Mouse (Mus musculus) B cell, adult (primary cell): Measurements from ENCODE around the gene Zp2. TPM values are rescaled to one million over a fixed set of nuclear protein-coding genes. Genes with fewer than 3 reads are reported as not detected.

Experiments used
- total RNA-seq: library from RNA; stranded (reverse); gene quantifications from 4 replicates; pipeline ENCODE4 v1.2.4, GENCODE M21; 2023; ENCODE audit not compliant: inconsistent age

Zp2 gene
- total RNA-seq: not detected in 4 replicates

DNA sequence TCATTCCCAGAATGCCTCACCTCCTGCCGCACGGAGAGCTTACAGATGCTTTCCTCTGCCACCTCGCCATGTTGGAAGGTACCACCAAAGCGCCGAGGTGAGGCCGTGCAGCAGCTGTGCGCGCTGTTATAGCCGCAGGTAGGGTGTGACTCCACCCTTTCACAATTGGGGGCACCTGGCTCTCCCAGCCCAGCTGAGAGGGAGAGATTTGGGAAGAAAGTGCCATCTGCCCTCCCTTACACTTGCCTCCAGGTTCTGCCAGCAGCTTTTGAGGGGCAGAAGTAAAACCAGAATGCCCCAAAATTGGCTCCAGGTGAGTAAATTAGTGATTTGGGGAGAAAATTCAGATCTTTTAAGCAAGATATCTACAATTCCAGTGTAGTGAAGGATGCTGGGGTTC lies at the start of gene Zp2:
Zp2 (minus strand) TSS at position 101 of the 400 bp plus-strand sequence.

DNA sequence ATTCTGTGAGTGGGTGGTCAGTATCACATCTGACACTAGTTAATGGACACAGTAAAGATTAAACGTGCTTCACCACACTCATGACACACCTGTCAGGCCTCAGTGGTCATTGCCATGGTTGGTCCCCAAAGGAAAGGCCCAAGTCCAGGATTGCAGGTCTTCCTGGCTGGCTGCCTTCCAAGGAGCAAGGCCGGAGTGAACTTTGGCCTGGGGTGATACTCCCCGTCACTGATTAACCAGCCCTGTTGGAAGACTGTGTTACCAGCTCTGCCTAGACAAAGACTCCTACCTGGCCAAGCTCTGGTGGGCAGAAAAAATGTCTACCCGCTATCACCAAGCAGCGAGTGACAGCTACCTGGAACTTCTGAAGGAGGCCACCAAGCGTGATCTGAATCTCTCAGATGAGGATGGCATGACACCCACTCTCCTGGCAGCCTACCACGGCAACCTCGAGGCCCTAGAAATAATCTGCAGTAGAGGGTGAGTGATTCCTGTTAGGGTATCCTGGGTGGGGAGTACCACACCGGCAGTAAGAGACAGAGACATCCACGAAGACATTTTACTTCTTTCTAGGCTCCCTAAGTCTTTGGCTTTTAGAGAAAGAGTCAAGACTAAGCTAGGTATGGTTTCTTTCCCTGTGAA lies 28.6 kb upstream of the Zp2 start, which contains the start of gene Anks4b:
Anks4b (plus strand) TSS at position 256 of the 642 bp plus-strand sequence.

DNA sequence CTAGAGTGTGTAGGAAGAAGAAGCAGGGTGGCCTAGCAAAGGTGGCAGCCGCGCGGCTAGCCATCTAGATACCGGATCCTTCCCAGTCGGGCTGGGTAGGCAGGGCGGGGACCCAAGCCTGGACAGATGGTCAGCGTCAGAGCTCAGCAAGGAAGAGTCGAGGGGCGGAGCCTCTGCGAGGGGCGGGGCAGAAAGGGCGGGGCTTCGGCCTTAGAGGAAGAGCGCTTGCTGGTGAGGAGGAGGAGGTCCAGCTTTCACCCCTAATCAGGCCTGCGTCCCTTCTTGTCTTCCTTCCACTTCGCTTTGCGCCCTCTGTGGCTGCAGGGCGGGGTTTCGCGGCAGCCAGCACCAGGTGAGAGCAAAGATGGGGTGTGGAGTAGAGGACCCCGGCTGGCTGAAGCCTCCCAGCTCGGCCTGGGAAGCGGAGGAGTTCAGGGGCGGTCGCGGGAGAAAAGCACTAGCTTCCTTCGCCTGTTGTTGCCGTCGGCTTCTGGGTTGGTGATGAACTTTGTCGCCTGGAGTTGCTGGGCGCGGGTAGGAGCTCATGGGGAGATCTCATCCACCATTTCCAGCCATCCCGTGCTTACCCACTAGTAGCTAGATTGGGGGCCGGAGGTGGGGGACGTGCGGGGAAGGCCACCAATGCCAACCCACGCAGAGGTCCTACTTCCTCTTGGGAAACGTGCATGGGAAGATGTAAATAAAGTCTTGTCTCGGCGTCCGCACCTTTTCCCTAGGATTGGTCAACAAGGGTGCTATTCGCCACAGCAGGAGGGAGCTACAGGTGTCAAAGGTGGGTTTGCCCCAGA lies 42.7 kb downstream of the Zp2 start, which contains the start of gene Tmem159:
Tmem159 (plus strand) TSS at position 190 of the 809 bp plus-strand sequence.

DNA sequence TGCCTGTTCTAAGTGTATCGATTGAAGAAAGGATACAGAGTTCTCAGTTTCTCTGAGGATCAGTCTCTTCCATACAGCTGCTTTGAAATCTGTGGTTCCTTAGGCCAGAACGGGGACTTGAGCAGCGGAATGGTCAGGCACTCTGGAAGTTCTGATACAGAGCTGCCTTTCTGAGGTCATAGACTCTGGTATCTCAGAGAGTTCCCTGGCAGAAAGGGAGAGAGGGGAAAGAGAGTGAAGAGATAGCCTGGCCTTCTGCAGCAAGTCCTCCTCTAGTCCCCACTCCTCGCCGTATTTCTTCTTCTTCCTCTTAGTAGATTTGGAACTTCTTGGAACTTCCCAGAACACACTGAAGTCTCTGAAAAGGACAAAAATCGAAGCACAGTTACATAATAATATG lies 49.9 kb downstream of the Zp2 start, which contains the start of gene Dnah3:
Dnah3 (minus strand) TSS at position 101 of the 400 bp plus-strand sequence.

Other genes starting within 250 kb of the Zp2 start
- gene Lyrm1, start 249.4 kb downstream of the Zp2 start, total RNA-seq: 1.5 to 5.1 TPM (median 4.1 TPM) in 4 replicates
- 10.7 to 15.7 TPM (median 11.8 TPM) in 4 replicates for gene Dcun1d3, start 249.0 kb downstream of the Zp2 start, total RNA-seq
- gene Dnah3, start 50.0 kb downstream of the Zp2 start, total RNA-seq: not detected in 4 replicates
- 0.81 to 1.5 TPM (median 1.4 TPM) in 4 replicates for gene Tmem159, start 42.9 kb downstream of the Zp2 start, total RNA-seq
- gene Anks4b, start 28.6 kb upstream of the Zp2 start, total RNA-seq: not detected in 4 replicates
- not detected in 4 replicates for gene Crym, start 56.8 kb upstream of the Zp2 start, total RNA-seq
- not detected in 4 replicates for gene Abca14, start 58.7 kb upstream of the Zp2 start, total RNA-seq
- not detected in 4 replicates for gene Abca15, start 183.4 kb upstream of the Zp2 start, total RNA-seq